Mouse (Mus musculus): ENCODE measurements at regions not wholly inside any gene's neighbourhood (a gene's known extent, or its start where the extent isn't known, plus 50 kb on each side); places are given as distances from the start of the nearest gene placed in this dataset.

GRCm38 (mm10) chr10:19169272-19169671 is 153.8 kb upstream of the Tnfaip3 start:
- TF ChIP-seq CTCF (IDR thresholded peaks at IDR 0.05) = no peak
- TF ChIP-seq EP300 (IDR thresholded peaks at IDR 0.05) = no peak

Measured in lung, postnatal 0 days (tissue).